Mouse (Mus musculus) urinary bladder, postnatal 0 days (tissue): Measurements from ENCODE around the gene Olfr106-ps. TPM values are rescaled to one million over a fixed set of nuclear protein-coding genes. Genes with fewer than 3 reads are reported as not detected.

Experiments
- polyA plus RNA-seq: library from polyadenylated mRNA; unstranded; fragments of >200 nt; fragmentation: Nextera tagmentation; extraction: Ambion mirVana; gene quantifications from 2 replicates; pipeline ENCODE4 v1.2.1, GENCODE M21; 2015

The Olfr106-ps gene
- not detected in 2 replicates for polyA plus RNA-seq

GRCm38 (mm10) chr17:37390093-37390492 is at the start of gene Olfr106-ps:
Gene Olfr106-ps, plus strand, starts transcription at chr17:37390393.

GRCm38 (mm10) chr17:37359282-37359681 is 30.9 kb upstream of the Olfr106-ps start, which contains the start of gene Olfr104-ps:
Gene Olfr104-ps, plus strand, starts transcription at chr17:37359582.

GRCm38 (mm10) chr17:37378733-37379132 is 11.5 kb upstream of the Olfr106-ps start, which contains the start of gene Olfr105-ps:
Gene Olfr105-ps, plus strand, starts transcription at chr17:37379033.

GRCm38 (mm10) chr17:37398926-37399325 is 8.7 kb downstream of the Olfr106-ps start, which contains the start of gene Olfr107:
Gene Olfr107, plus strand, starts transcription at chr17:37399226.

GRCm38 (mm10) chr17:37445180-37445579 is 55.0 kb downstream of the Olfr106-ps start, which contains the start of gene Olfr108:
Gene Olfr108, plus strand, starts transcription at chr17:37445480.

Other genes with a start within 250 kb of the Olfr106-ps start
- gene Olfr93, start 228.9 kb upstream of the Olfr106-ps start, polyA plus RNA-seq: not detected in 2 replicates
- gene Ubd, start 196.5 kb upstream of the Olfr106-ps start, polyA plus RNA-seq: 0.13 TPM in 1 of 2 replicates, not detected in the other
- gene Olfr94, start 189.4 kb upstream of the Olfr106-ps start, polyA plus RNA-seq: 0.18 and 0.19 TPM in 2 replicates
- not detected in 2 replicates for gene Olfr95, start 177.3 kb upstream of the Olfr106-ps start, polyA plus RNA-seq
- not detected in 2 replicates for gene Olfr96, start 170.2 kb upstream of the Olfr106-ps start, polyA plus RNA-seq
- not detected in 2 replicates for gene Olfr97, start 153.1 kb upstream of the Olfr106-ps start, polyA plus RNA-seq
- not detected in 2 replicates for gene Olfr98, start 126.6 kb upstream of the Olfr106-ps start, polyA plus RNA-seq
- gene H2-M3, start 120.2 kb upstream of the Olfr106-ps start, polyA plus RNA-seq: 3.8 and 4.2 TPM in 2 replicates
- gene Olfr99, start 106.9 kb upstream of the Olfr106-ps start, polyA plus RNA-seq: not detected in 2 replicates
- not detected in 2 replicates for gene Olfr101, start 86.1 kb upstream of the Olfr106-ps start, polyA plus RNA-seq
- gene Olfr102, start 73.3 kb upstream of the Olfr106-ps start, polyA plus RNA-seq: not detected in 2 replicates
- not detected in 2 replicates for gene Olfr103, start 50.7 kb upstream of the Olfr106-ps start, polyA plus RNA-seq
- gene Olfr104-ps, start 30.8 kb upstream of the Olfr106-ps start, polyA plus RNA-seq: not detected in 2 replicates
- not detected in 2 replicates for gene Olfr105-ps, start 11.4 kb upstream of the Olfr106-ps start, polyA plus RNA-seq
- not detected in 2 replicates for gene Olfr107, start 8.8 kb downstream of the Olfr106-ps start, polyA plus RNA-seq
- not detected in 2 replicates for gene Olfr108, start 55.1 kb downstream of the Olfr106-ps start, polyA plus RNA-seq
- gene Olfr109, start 68.5 kb downstream of the Olfr106-ps start, polyA plus RNA-seq: not detected in 2 replicates
- not detected in 2 replicates for gene H2-M2, start 93.2 kb downstream of the Olfr106-ps start, polyA plus RNA-seq
- not detected in 2 replicates for gene Olfr110, start 102.1 kb downstream of the Olfr106-ps start, polyA plus RNA-seq
- gene Olfr111, start 117.6 kb downstream of the Olfr106-ps start, polyA plus RNA-seq: not detected in 2 replicates
- not detected in 2 replicates for gene Olfr112, start 179.1 kb downstream of the Olfr106-ps start, polyA plus RNA-seq
- not detected in 2 replicates for gene Olfr113, start 187.3 kb downstream of the Olfr106-ps start, polyA plus RNA-seq
- not detected in 2 replicates for gene Olfr114, start 202.3 kb downstream of the Olfr106-ps start, polyA plus RNA-seq
- gene Olfr115, start 236.7 kb downstream of the Olfr106-ps start, polyA plus RNA-seq: not detected in 2 replicates
- not detected in 2 replicates for gene Olfr116, start 236.8 kb downstream of the Olfr106-ps start, polyA plus RNA-seq